Mouse (Mus musculus): Measurements from ENCODE around the gene Crocc. TPM values are rescaled to one million over a fixed set of nuclear protein-coding genes. Genes with fewer than 3 reads are reported as not detected.

Gene Crocc
- total RNA-seq (2023) = 12.5 TPM

GRCm38 (mm10) chr4:141060426-141061301, at the start of gene Crocc:
Crocc (minus strand) TSS chr4:141060550.

GRCm38 (mm10) chr4:141088033-141088432, 27.7 kb upstream of the Crocc start, which contains the start of gene Spata21:
Spata21 (plus strand) TSS chr4:141088333.

GRCm38 (mm10) chr4:141077681-141078509, 17.5 kb upstream of the Crocc start, which contains the start of gene Necap2:
Necap2 (minus strand) TSS chr4:141078357.

GRCm38 (mm10) chr4:141010118-141010517, 50.2 kb downstream of the Crocc start, which contains the start of gene Mfap2:
Mfap2 (plus strand) TSS chr4:141010418.

GRCm38 (mm10) chr4:140986711-140987395, 73.5 kb downstream of the Crocc start, which contains the start of gene Atp13a2:
Atp13a2 (plus strand) TSS chr4:140986873.

Other genes with a start within 250 kb of the Crocc start
- 2.2 TPM for gene Padi3, start 249.9 kb downstream of the Crocc start, total RNA-seq (2023)
- 1.2 TPM for gene Padi1, start 214.8 kb downstream of the Crocc start, total RNA-seq (2023)
- 22.4 TPM for gene Padi2, start 154.2 kb downstream of the Crocc start, total RNA-seq (2023)
- 81.5 TPM for gene Sdhb, start 99.3 kb downstream of the Crocc start, total RNA-seq (2023)
- gene Atp13a2, start 73.7 kb downstream of the Crocc start, total RNA-seq (2023) = 26.3 TPM
- not detected for gene Mfap2, start 50.1 kb downstream of the Crocc start, total RNA-seq (2023)
- gene Necap2, start 17.8 kb upstream of the Crocc start, total RNA-seq (2023) = 92.1 TPM
- gene Spata21, start 27.8 kb upstream of the Crocc start, total RNA-seq (2023) = not detected
- gene Szrd1, start 79.2 kb upstream of the Crocc start, total RNA-seq (2023) = 115 TPM
- gene Fbxo42, start 87.4 kb upstream of the Crocc start, total RNA-seq (2023) = 20.2 TPM
- 2.6 TPM for gene Rsg1, start 153.4 kb upstream of the Crocc start, total RNA-seq (2023)
- not detected for gene Arhgef19, start 178.9 kb upstream of the Crocc start, total RNA-seq (2023)
- gene Epha2, start 240.7 kb upstream of the Crocc start, total RNA-seq (2023) = 4.4 TPM

Data from CD4-positive naive resting alpha-beta T cell, adult 76 days (primary cell).